Comparison of ENCODE assay signal across 18 mouse cellular contexts in the genomic region with DNA sequence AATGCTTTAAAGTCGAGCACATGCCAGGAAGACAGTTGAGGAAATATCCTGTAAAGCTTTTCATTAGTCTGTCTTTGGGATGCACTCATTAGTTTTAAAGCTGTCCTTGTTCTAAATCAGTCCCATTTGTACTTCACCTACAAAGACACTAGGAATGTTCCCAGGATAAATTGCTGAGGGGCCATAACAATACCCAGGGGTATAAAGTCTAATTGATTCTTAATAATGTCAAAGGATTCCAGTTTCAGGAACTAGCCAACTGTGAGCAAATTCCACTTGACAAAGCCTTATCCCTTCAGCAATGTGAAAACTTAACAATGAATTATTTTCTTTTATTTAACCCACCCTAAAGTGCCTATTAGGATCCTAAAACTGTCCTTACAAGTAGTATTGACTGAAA.
A peak's percentile ranks its signal among the peaks of the same experiment; 100 is the strongest.
DNase-seq lines count a peak whose midpoint lies in the region; ATAC-seq lines count a peak whose summit lies in the region.
"Had no signal": no experiment of that assay in that cellular context is flagged by ENCODE, and none has a peak within 500 bp of the region (broad histone marks: within the 10 kb centered on the region; RNA-seq: fewer than 3 reads in every experiment).

No protein-coding gene starts in this region.

- 43% methylated on average over 1 of the region's 1 CpGs for WGBS in hindbrain, embryonic 14.5 days
- 74% methylated on average over 1 of the region's 1 CpGs for WGBS in hindbrain, embryonic 12.5 days

- peak; percentile 24 for DNase-seq in hindbrain, embryonic 14.5 days (ENCODE audit: low spot score)
- peak; percentile 66 for DNase-seq in retina, embryonic 14.5 days (ENCODE audit: low spot score)
- no peak for DNase-seq in lung, postnatal 25 days (ENCODE audit: low spot score)
- DNase-seq in adrenal gland, adult 8-10 months = no peak
- DNase-seq: adrenal gland, postnatal 10 days; adrenal gland, postnatal 25 days; cerebellum, adult 11-12 months; cerebellum, adult 2 months; cerebellum, adult 9-10 months; cerebellum, postnatal 10 days; cerebellum, postnatal 25 days had no signal

- ATAC-seq in hindbrain, embryonic 14.5 days (ENCODE audit: low FRiP score) = no peak
- no peak for ATAC-seq in hindbrain, embryonic 12.5 days (ENCODE audit: low FRiP score)
- ATAC-seq: activated CD4-positive, CD25-positive, alpha-beta regulatory T cell, adult 4 months; Patski had no signal

- no peak overlapping the region for H3K27ac ChIP-seq in hindbrain, embryonic 14.5 days
- no peak overlapping the region for H3K27ac ChIP-seq in hindbrain, embryonic 12.5 days
- H3K27ac ChIP-seq: embryonic facial prominence, embryonic 10.5 days; embryonic facial prominence, embryonic 12.5 days had no signal

- H3K36me3 ChIP-seq in hindbrain, embryonic 14.5 days (replicated peaks; ENCODE audit: control insufficient read depth, insufficient read depth) = no peaks in the 10 kb centered on the region
- H3K36me3 ChIP-seq in hindbrain, embryonic 12.5 days = no peaks in the 10 kb centered on the region
- H3K36me3 ChIP-seq: embryonic facial prominence, embryonic 10.5 days; embryonic facial prominence, embryonic 12.5 days had no signal

- H3K9me3 ChIP-seq in hindbrain, embryonic 14.5 days (ENCODE audit: control insufficient read depth, low read length) = no peaks in the 10 kb centered on the region
- no peaks in the 10 kb centered on the region for H3K9me3 ChIP-seq in hindbrain, embryonic 12.5 days (replicated peaks)
- H3K9me3 ChIP-seq: embryonic facial prominence, embryonic 10.5 days; embryonic facial prominence, embryonic 12.5 days; forebrain, embryonic 13.5 days had no signal

- no peaks in the 10 kb centered on the region for H3K27me3 ChIP-seq in hindbrain, embryonic 14.5 days (ENCODE audit: control insufficient read depth, insufficient read depth, low read length)
- H3K27me3 ChIP-seq in hindbrain, embryonic 12.5 days = no peaks in the 10 kb centered on the region
- H3K27me3 ChIP-seq: embryonic facial prominence, embryonic 12.5 days had no signal

- H3K4me1 ChIP-seq in hindbrain, embryonic 14.5 days (replicated peaks; ENCODE audit: control insufficient read depth, insufficient read depth, low read length) = 0 out of 2 replicates have a peak, but pooled peaks cover 10% of the 10 kb centered on the region
- H3K4me1 ChIP-seq in hindbrain, embryonic 12.5 days = no peaks in the 10 kb centered on the region
- H3K4me1 ChIP-seq: embryonic facial prominence, embryonic 10.5 days; embryonic facial prominence, embryonic 12.5 days had no signal

- no peak overlapping the region for H3K9ac ChIP-seq in hindbrain, embryonic 14.5 days
- H3K9ac ChIP-seq in hindbrain, embryonic 12.5 days = no peak overlapping the region
- H3K9ac ChIP-seq: embryonic facial prominence, embryonic 12.5 days; forebrain, embryonic 13.5 days; forebrain, postnatal 0 days had no signal

- H3K4me3 ChIP-seq in hindbrain, embryonic 14.5 days (replicated peaks; ENCODE audit: low read length) = no peak overlapping the region
- H3K4me3 ChIP-seq in hindbrain, embryonic 12.5 days = no peak overlapping the region
- H3K4me3 ChIP-seq: embryonic facial prominence, embryonic 10.5 days; embryonic facial prominence, embryonic 12.5 days; forebrain, embryonic 13.5 days had no signal

- H3K4me2 ChIP-seq in hindbrain, embryonic 14.5 days (replicated peaks) = no peak overlapping the region
- no peak overlapping the region for H3K4me2 ChIP-seq in hindbrain, embryonic 12.5 days (replicated peaks)
- H3K4me2 ChIP-seq: embryonic facial prominence, embryonic 12.5 days; forebrain, embryonic 13.5 days had no signal

Comparison
In these comparisons a context has a peak if more than half of its experiments do, and no peak if none do; other contexts are left out.
1. DNase-seq: peak in hindbrain, embryonic 14.5 days (single experiment) and retina, embryonic 14.5 days (single experiment); none in lung, postnatal 25 days (single experiment) and adrenal gland, adult 8-10 months (single experiment).